Mouse (Mus musculus) WW6 (cell line): ENCODE measurements around the gene Kcnc3.

Experiments used
- DNase-seq: peaks from one replicate; pipeline ENCODE4 v3.0.0-alpha.2; 2013; ENCODE audit warnings: low read depth, low spot score

Gene Kcnc3

GRCm38 (mm10) chr7:44596996-44597538 is 6.6 kb downstream of the Kcnc3 start:
- DNase-seq, result no peak

- no peak for DNase-seq
Observed at GRCm38 (mm10) chr7:44597666-44598065, 7.2 kb downstream of the Kcnc3 start.

- DNase-seq, result no peak
Observed at GRCm38 (mm10) chr7:44598336-44598735, 7.9 kb downstream of the Kcnc3 start.

- no peak for DNase-seq
Observed at GRCm38 (mm10) chr7:44600691-44601262, 10.3 kb downstream of the Kcnc3 start.

- DNase-seq, result no peak
Observed at GRCm38 (mm10) chr7:44601646-44602045, 11.2 kb downstream of the Kcnc3 start.

GRCm38 (mm10) chr7:44602443-44602842 is 12.0 kb downstream of the Kcnc3 start:
- DNase-seq, result no peak

- DNase-seq, result no peak
Observed at GRCm38 (mm10) chr7:44603186-44603855, 12.9 kb downstream of the Kcnc3 start.

- peak; percentile 77 for DNase-seq
Observed at GRCm38 (mm10) chr7:44604139-44604606, 13.7 kb downstream of the Kcnc3 start.

- no peak for DNase-seq
Observed at GRCm38 (mm10) chr7:44604619-44605018, 14.2 kb downstream of the Kcnc3 start.

GRCm38 (mm10) chr7:44605436-44605835 is 15.0 kb downstream of the Kcnc3 start:
- no peak for DNase-seq

GRCm38 (mm10) chr7:44606171-44606901 is 15.9 kb downstream of the Kcnc3 start:
- DNase-seq, result peak; percentile 75

GRCm38 (mm10) chr7:44612192-44612591 is 21.7 kb downstream of the Kcnc3 start:
- no peak for DNase-seq

GRCm38 (mm10) chr7:44614041-44614688 is 23.7 kb downstream of the Kcnc3 start:
- DNase-seq, result peak; percentile 76

- DNase-seq, result no peak
Observed at GRCm38 (mm10) chr7:44615309-44615708, 24.8 kb downstream of the Kcnc3 start.

GRCm38 (mm10) chr7:44615987-44616386 is 25.5 kb downstream of the Kcnc3 start:
- no peak for DNase-seq

GRCm38 (mm10) chr7:44617059-44617458 is 26.6 kb downstream of the Kcnc3 start:
- no peak for DNase-seq

- no peak for DNase-seq
Observed at GRCm38 (mm10) chr7:44623714-44624542, 33.5 kb downstream of the Kcnc3 start.

- DNase-seq, result no peak
Observed at GRCm38 (mm10) chr7:44624543-44624826, 34.0 kb downstream of the Kcnc3 start.

- DNase-seq, result no peak
Observed at GRCm38 (mm10) chr7:44624828-44625227, 34.4 kb downstream of the Kcnc3 start.

- DNase-seq, result no peak
Observed at GRCm38 (mm10) chr7:44625241-44626067, 35.0 kb downstream of the Kcnc3 start.

GRCm38 (mm10) chr7:44626068-44626385 is 35.6 kb downstream of the Kcnc3 start:
- no peak for DNase-seq
